Mouse (Mus musculus): Measurements from ENCODE around the gene 2810408A11Rik. TPM values are rescaled to one million over a fixed set of nuclear protein-coding genes. Genes with fewer than 3 reads are reported as not detected.

2810408A11Rik gene
- polyA plus RNA-seq, 1 experiment from 2014 or later: 7.6 TPM

DNA sequence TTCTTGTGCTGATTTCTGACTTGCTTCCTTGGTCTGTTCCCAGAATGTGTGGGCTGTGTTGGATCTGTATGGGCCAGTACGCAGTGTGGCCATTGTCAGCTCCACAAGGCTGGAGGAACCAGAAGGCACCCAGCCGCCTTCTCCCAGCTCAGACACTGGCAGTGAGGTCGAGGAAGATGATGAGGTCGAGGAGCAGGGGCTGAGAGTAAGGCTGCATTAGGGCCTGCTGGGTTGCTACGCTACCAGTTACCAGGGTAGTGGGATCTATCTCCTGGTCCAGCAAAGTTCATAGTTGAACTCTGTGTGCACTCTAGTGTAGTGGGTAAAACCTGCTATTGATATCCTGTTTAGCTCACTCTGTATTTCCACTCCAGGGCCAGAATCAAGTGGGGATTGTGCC lies 8.4 kb upstream of the 2810408A11Rik start:
- Histone ChIP-seq H3K27ac (no peak overlapping the region), H3K27me3 (ENCODE audit: control insufficient read depth, insufficient read depth, low read length) (no peaks in the 10 kb centered on the region), H3K4me3 (replicated peaks; ENCODE audit: low read length) (no peak overlapping the region), H3K36me3 (replicated peaks; ENCODE audit: control insufficient read depth, insufficient read depth) (peaks cover 92% of the 10 kb centered on the region), H3K9me3 (ENCODE audit: control insufficient read depth, low read length) (no peaks in the 10 kb centered on the region), H3K4me2 (replicated peaks) (no peak overlapping the region), H3K9ac (no peak overlapping the region), H3K4me1 (replicated peaks; ENCODE audit: control insufficient read depth, insufficient read depth, low read length) (peaks cover 6% of the 10 kb centered on the region; the same call in 1 of the 2 replicates)
- ATAC-seq (ENCODE audit: low FRiP score): no peak
- no peak for DNase-seq (ENCODE audit: low spot score)
- 92% methylated on average over 5 of the region's 5 CpGs for WGBS

GRCm38 (mm10) chr11:69908645-69909044 lies 7.9 kb upstream of the 2810408A11Rik start:
- Histone ChIP-seq H3K27ac (no peak overlapping the region), H3K4me3 (replicated peaks; ENCODE audit: low read length) (no peak overlapping the region), H3K4me1 (replicated peaks; ENCODE audit: control insufficient read depth, insufficient read depth, low read length) (peaks cover 6% of the 10 kb centered on the region; the same call in 1 of the 2 replicates), H3K4me2 (replicated peaks) (no peak overlapping the region), H3K27me3 (ENCODE audit: control insufficient read depth, insufficient read depth, low read length) (no peaks in the 10 kb centered on the region), H3K9me3 (ENCODE audit: control insufficient read depth, low read length) (no peaks in the 10 kb centered on the region), H3K9ac (no peak overlapping the region), H3K36me3 (replicated peaks; ENCODE audit: control insufficient read depth, insufficient read depth) (peaks cover 98% of the 10 kb centered on the region)
- 93% methylated on average over 11 of the region's 11 CpGs for WGBS
- DNase-seq (ENCODE audit: low spot score) (no peak), ATAC-seq (ENCODE audit: low FRiP score) (no peak)

GRCm38 (mm10) chr11:69904311-69904710 lies 3.5 kb upstream of the 2810408A11Rik start:
- H3K4me1 ChIP-seq (replicated peaks; ENCODE audit: control insufficient read depth, insufficient read depth, low read length): peaks cover 21% of the 10 kb centered on the region
- DNase-seq (ENCODE audit: low spot score): no peak
- no peaks in the 10 kb centered on the region for H3K9me3 ChIP-seq (ENCODE audit: control insufficient read depth, low read length)
- no peak overlapping the region for H3K9ac ChIP-seq
- no peak overlapping the region for H3K4me3 ChIP-seq (replicated peaks; ENCODE audit: low read length)
- no peaks in the 10 kb centered on the region for H3K27me3 ChIP-seq (ENCODE audit: control insufficient read depth, insufficient read depth, low read length)
- 95% methylated on average over 9 of the region's 9 CpGs for WGBS
- H3K36me3 ChIP-seq (replicated peaks; ENCODE audit: control insufficient read depth, insufficient read depth): peaks cover 58% of the 10 kb centered on the region
- no peak overlapping the region for H3K4me2 ChIP-seq (replicated peaks)
- H3K27ac ChIP-seq: no peak overlapping the region
- ATAC-seq (ENCODE audit: low FRiP score): no peak

DNA sequence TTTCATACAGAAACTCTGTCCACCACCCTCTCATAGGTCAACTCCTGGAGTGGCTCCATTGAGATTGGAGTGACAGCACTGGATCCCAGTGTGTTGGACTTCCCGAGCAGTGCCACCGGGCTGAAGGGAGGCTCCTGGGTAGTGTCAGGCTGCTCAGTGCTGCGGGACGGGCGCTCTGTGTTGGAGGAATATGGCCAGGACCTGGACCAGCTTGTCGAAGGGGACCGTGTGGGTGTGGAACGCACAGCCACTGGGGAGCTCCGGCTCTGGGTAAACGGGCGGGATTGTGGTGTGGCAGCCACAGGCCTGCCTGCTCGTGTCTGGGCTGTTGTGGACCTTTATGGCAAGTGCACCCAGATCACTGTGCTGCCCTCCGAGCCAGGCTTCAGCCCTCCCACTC lies 2.2 kb upstream of the 2810408A11Rik start:
- peaks cover 44% of the 10 kb centered on the region for H3K36me3 ChIP-seq (replicated peaks; ENCODE audit: control insufficient read depth, insufficient read depth)
- peak overlapping the region; percentile 99 for H3K9ac ChIP-seq
- no peaks in the 10 kb centered on the region for H3K9me3 ChIP-seq (ENCODE audit: control insufficient read depth, low read length)
- DNase-seq (ENCODE audit: low spot score) (no peak), ATAC-seq (ENCODE audit: low FRiP score) (no peak)
- H3K27ac ChIP-seq: no peak overlapping the region
- H3K4me1 ChIP-seq (replicated peaks; ENCODE audit: control insufficient read depth, insufficient read depth, low read length): peaks cover 29% of the 10 kb centered on the region
- peak overlapping the region; percentile 98 for H3K4me2 ChIP-seq (replicated peaks)
- peak overlapping the region; percentile 93 for H3K4me3 ChIP-seq (replicated peaks; ENCODE audit: low read length)
- H3K27me3 ChIP-seq (ENCODE audit: control insufficient read depth, insufficient read depth, low read length): no peaks in the 10 kb centered on the region
- WGBS: 81% methylated on average over 13 of the region's 13 CpGs

DNA sequence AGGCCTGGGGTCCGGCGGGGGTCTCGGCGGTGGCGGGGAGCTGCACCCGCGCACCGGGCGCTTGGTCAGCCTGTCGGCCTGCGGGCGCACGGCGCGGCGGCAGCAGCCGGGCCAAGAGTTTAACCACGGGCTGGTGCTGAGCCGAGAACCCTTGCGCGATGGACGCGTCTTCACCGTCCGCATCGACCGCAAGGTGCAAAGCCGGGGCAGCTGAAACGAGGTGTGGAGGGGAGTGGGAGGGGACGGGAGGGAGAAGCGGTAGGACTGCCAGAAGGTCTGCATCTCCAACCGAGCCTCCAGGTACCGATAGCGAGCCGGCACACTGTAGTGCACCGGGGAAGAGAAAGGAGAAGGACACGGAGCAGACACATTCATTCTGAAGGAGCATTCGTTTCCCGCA lies 1.2 kb upstream of the 2810408A11Rik start:
- H3K4me1 ChIP-seq (replicated peaks; ENCODE audit: control insufficient read depth, insufficient read depth, low read length): peaks cover 29% of the 10 kb centered on the region
- under 1% methylated on average over 38 of the region's 39 CpGs for WGBS
- H3K9ac ChIP-seq: peak overlapping the region; percentile 99
- H3K27ac ChIP-seq: peak overlapping the region; percentile 99
- no peaks in the 10 kb centered on the region for H3K27me3 ChIP-seq (ENCODE audit: control insufficient read depth, insufficient read depth, low read length)
- peak overlapping the region; percentile 93 for H3K4me3 ChIP-seq (replicated peaks; ENCODE audit: low read length)
- H3K36me3 ChIP-seq (replicated peaks; ENCODE audit: control insufficient read depth, insufficient read depth): peaks cover 34% of the 10 kb centered on the region
- 0 out of 2 replicates have a peak, but pooled peaks have one; percentile 0 for ATAC-seq (ENCODE audit: low FRiP score)
- H3K9me3 ChIP-seq (ENCODE audit: control insufficient read depth, low read length): no peaks in the 10 kb centered on the region
- no peak for DNase-seq (ENCODE audit: low spot score)
- H3K4me2 ChIP-seq (replicated peaks): peak overlapping the region; percentile 98

- H3K27me3 ChIP-seq (ENCODE audit: control insufficient read depth, insufficient read depth, low read length): no peaks in the 10 kb centered on the region
- peaks cover 29% of the 10 kb centered on the region for H3K4me1 ChIP-seq (replicated peaks; ENCODE audit: control insufficient read depth, insufficient read depth, low read length)
- H3K27ac ChIP-seq: peak overlapping the region; percentile 99
- WGBS: under 1% methylated on average over 42 of the region's 42 CpGs
- H3K9ac ChIP-seq: peak overlapping the region; percentile 99
- peak; percentile 83 for ATAC-seq (ENCODE audit: low FRiP score)
- H3K4me2 ChIP-seq (replicated peaks): peak overlapping the region; percentile 98
- H3K4me3 ChIP-seq (replicated peaks; ENCODE audit: low read length): peak overlapping the region; percentile 93
- no peaks in the 10 kb centered on the region for H3K9me3 ChIP-seq (ENCODE audit: control insufficient read depth, low read length)
- peaks cover 29% of the 10 kb centered on the region for H3K36me3 ChIP-seq (replicated peaks; ENCODE audit: control insufficient read depth, insufficient read depth)
- DNase-seq (ENCODE audit: low spot score): peak; percentile 95
These were observed 639 bp upstream of the 2810408A11Rik start for GRCm38 (mm10) chr11:69901406-69901846.

DNA sequence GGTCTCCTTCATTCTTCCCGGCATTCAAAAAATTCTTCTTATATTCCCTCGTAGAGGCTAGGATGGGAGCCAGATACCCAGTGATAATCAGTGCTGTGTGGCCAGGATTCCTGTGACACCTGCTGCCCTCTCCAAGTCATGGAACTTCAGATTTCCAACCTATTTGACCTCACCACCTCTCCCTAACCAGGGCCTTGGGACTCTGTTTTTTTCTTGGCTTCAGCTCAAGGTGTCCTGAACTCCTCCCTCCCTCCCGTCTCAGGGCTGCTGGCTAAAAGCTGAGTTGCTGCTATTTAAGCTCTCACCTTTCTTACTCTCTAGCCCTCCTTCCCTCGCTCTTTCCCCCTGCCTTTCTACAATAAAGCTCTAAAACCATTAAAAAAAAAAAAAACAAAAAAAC lies 917 bp downstream of the 2810408A11Rik start:
- Histone ChIP-seq H3K27me3 (ENCODE audit: control insufficient read depth, insufficient read depth, low read length) (no peaks in the 10 kb centered on the region), H3K4me1 (replicated peaks; ENCODE audit: control insufficient read depth, insufficient read depth, low read length) (peaks cover 29% of the 10 kb centered on the region), H3K27ac (peak overlapping the region; percentile 99), H3K9ac (peak overlapping the region; percentile 99), H3K4me2 (replicated peaks) (peak overlapping the region; percentile 98), H3K36me3 (replicated peaks; ENCODE audit: control insufficient read depth, insufficient read depth) (peaks cover 13% of the 10 kb centered on the region), H3K4me3 (replicated peaks; ENCODE audit: low read length) (peak overlapping the region; percentile 93), H3K9me3 (ENCODE audit: control insufficient read depth, low read length) (no peaks in the 10 kb centered on the region)
- no peak for ATAC-seq (ENCODE audit: low FRiP score)
- no peak for DNase-seq (ENCODE audit: low spot score)
- 28% methylated on average over 4 of the region's 4 CpGs for WGBS

GRCm38 (mm10) chr11:69895291-69895690 lies 5.5 kb downstream of the 2810408A11Rik start, which contains the start of gene Acap1:
TSS of gene Acap1 (minus strand) at chr11:69895539.
- Histone ChIP-seq H3K36me3 (replicated peaks; ENCODE audit: control insufficient read depth, insufficient read depth) (no peaks in the 10 kb centered on the region), H3K4me2 (replicated peaks) (no peak within 1 kb of the TSS), H3K4me1 (replicated peaks; ENCODE audit: control insufficient read depth, insufficient read depth, low read length) (peaks cover 16% of the 10 kb centered on the region), H3K9me3 (ENCODE audit: control insufficient read depth, low read length) (no peaks in the 10 kb centered on the region), H3K27me3 (ENCODE audit: control insufficient read depth, insufficient read depth, low read length) (no peaks in the 10 kb centered on the region), H3K4me3 (replicated peaks; ENCODE audit: low read length) (no peak within 1 kb of the TSS), H3K27ac (no peak within 1 kb of the TSS), H3K9ac (no peak within 1 kb of the TSS)
- DNase-seq (ENCODE audit: low spot score) (no peak), ATAC-seq (ENCODE audit: low FRiP score) (no peak)
- 78% methylated on average over 4 of the region's 4 CpGs for WGBS

- Histone ChIP-seq H3K4me2 (replicated peaks) (no peak overlapping the region), H3K4me1 (replicated peaks; ENCODE audit: control insufficient read depth, insufficient read depth, low read length) (peaks cover 12% of the 10 kb centered on the region), H3K9me3 (ENCODE audit: control insufficient read depth, low read length) (no peaks in the 10 kb centered on the region), H3K4me3 (replicated peaks; ENCODE audit: low read length) (no peak overlapping the region), H3K36me3 (replicated peaks; ENCODE audit: control insufficient read depth, insufficient read depth) (no peaks in the 10 kb centered on the region), H3K27me3 (ENCODE audit: control insufficient read depth, insufficient read depth, low read length) (no peaks in the 10 kb centered on the region), H3K9ac (no peak overlapping the region), H3K27ac (no peak overlapping the region)
- ATAC-seq (ENCODE audit: low FRiP score): no peak
- 82% methylated on average over 5 of the region's 5 CpGs for WGBS
- no peak for DNase-seq (ENCODE audit: low spot score)
These were observed 6.1 kb downstream of the 2810408A11Rik start for GRCm38 (mm10) chr11:69894671-69895070.

DNA sequence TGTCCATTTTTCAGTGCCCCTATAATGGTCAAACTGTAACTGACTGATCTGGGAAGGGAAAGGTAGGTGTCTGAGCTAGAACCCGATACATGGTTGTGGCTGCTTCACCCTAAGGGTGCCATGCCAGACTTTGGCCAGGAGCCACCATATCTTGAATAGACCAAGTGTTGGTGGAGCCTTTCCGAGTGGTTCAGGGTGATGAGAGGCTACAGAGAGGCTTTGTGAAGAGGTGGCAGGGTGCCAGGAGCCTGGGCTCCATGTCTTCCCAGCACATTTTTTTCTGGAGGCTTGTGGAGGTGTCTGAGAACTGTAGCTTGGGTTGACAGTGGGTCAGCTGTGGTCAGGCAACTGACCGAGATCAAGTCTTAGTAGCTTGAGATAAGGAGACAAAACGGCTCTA lies 9.3 kb downstream of the 2810408A11Rik start:
- no peak for DNase-seq (ENCODE audit: low spot score)

More for the DNA sequence above, 9.3 kb downstream of the 2810408A11Rik start:
- H3K27ac ChIP-seq: no peak overlapping the region
- no peaks in the 10 kb centered on the region for H3K9me3 ChIP-seq (ENCODE audit: control insufficient read depth, low read length)
- ATAC-seq (ENCODE audit: low FRiP score): no peak
- H3K9ac ChIP-seq: no peak overlapping the region
- no peaks in the 10 kb centered on the region for H3K36me3 ChIP-seq (replicated peaks; ENCODE audit: control insufficient read depth, insufficient read depth)
- 67% methylated on average over 4 of the region's 4 CpGs for WGBS
- H3K27me3 ChIP-seq (ENCODE audit: control insufficient read depth, insufficient read depth, low read length): no peaks in the 10 kb centered on the region
- H3K4me2 ChIP-seq (replicated peaks): no peak overlapping the region
- no peaks in the 10 kb centered on the region for H3K4me1 ChIP-seq (replicated peaks; ENCODE audit: control insufficient read depth, insufficient read depth, low read length)
- no peak overlapping the region for H3K4me3 ChIP-seq (replicated peaks; ENCODE audit: low read length)

Measured in hindbrain, embryonic 14.5 days (tissue).